Mouse (Mus musculus): ENCODE data around the gene Cep128. TPM values are rescaled to one million over a fixed set of nuclear protein-coding genes. Genes with fewer than 3 reads are reported as not detected.

Gene Cep128
- polyA plus RNA-seq, 1 experiment from 2014 or later = 8.9 TPM

DNA sequence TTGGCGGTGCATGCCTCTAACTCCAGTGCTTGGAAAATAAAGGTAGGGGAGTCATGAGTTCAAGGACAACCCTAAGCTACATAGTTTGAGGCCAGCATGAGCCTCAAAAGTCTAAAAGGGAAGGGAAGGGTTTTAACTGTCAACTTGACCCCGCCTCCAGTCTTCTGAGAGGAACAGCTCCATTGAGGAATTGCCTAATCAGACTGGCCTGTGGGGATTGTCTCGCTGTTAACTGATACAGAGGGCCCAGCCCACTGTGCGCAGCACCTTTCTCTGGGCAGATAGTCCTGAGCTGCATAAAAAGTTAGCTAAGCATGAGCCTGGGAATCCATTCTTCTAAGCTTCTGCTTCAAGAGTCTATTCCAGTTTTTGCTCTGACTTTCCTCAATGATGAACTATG lies 56.7 kb downstream of the Cep128 start:
- Histone ChIP-seq H3K27me3 (ENCODE audit: control insufficient read depth, insufficient read depth, low read depth, low read length) (no peaks in the 10 kb centered on the region), H3K4me1 (ENCODE audit: control insufficient read depth, low read depth, low read length) (peaks cover 6% of the 10 kb centered on the region), H3K27ac (ENCODE audit: low read length) (no peak overlapping the region), H3K4me2 (ENCODE audit: low read depth, low read length) (no peak overlapping the region), H3K9me3 (replicated peaks; ENCODE audit: control insufficient read depth, low read length) (no peaks in the 10 kb centered on the region), H3K36me3 (ENCODE audit: control insufficient read depth, insufficient read depth) (peaks cover 8% of the 10 kb centered on the region), H3K9ac (ENCODE audit: low read depth, low read length) (no peak overlapping the region), H3K4me3 (ENCODE audit: low read depth, low read length) (no peak overlapping the region)
- peak; percentile 81 for ATAC-seq (ENCODE audit: low read depth)
- WGBS (ENCODE audit: insufficient replicate concordance) = 38% methylated on average over 4 of the region's 4 CpGs

- Histone ChIP-seq H3K27me3 (ENCODE audit: control insufficient read depth, insufficient read depth, low read depth, low read length) (no peaks in the 10 kb centered on the region), H3K9ac (ENCODE audit: low read depth, low read length) (no peak overlapping the region), H3K4me2 (ENCODE audit: low read depth, low read length) (no peak overlapping the region), H3K36me3 (ENCODE audit: control insufficient read depth, insufficient read depth) (peaks cover 8% of the 10 kb centered on the region), H3K27ac (ENCODE audit: low read length) (no peak overlapping the region), H3K9me3 (replicated peaks; ENCODE audit: control insufficient read depth, low read length) (no peaks in the 10 kb centered on the region), H3K4me1 (ENCODE audit: control insufficient read depth, low read depth, low read length) (peaks cover 6% of the 10 kb centered on the region), H3K4me3 (ENCODE audit: low read depth, low read length) (no peak overlapping the region)
- WGBS (ENCODE audit: insufficient replicate concordance) = 36% methylated on average over 6 of the region's 6 CpGs
- peak; percentile 4; the same call in 1 of the 2 replicates for ATAC-seq (ENCODE audit: low read depth)
Observed at GRCm38 (mm10) chr12:91326104-91326503, 58.1 kb downstream of the Cep128 start.

DNA sequence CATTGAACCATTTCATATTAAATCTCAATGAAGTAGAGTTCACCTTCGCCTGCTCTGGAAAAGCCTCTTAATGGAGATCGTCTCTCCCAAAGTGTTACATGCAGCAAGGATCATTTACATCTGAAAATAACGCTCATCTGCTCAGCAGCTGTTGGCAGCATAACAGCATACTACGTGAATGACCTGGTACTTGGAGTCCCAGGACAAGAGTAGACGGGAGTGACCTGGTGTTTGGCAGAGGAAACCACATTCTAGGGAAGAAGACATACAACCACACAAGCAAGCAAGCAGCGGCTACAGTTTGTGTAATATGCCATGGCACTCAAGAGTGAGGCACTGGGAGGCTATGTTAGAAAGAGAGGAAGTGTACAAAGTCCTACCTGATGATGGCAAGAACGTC lies 69.2 kb downstream of the Cep128 start:
- H3K27ac ChIP-seq (ENCODE audit: low read length) = no peak overlapping the region
- H3K27me3 ChIP-seq (ENCODE audit: control insufficient read depth, insufficient read depth, low read depth, low read length) = no peaks in the 10 kb centered on the region
- H3K4me2 ChIP-seq (ENCODE audit: low read depth, low read length) = no peak overlapping the region
- H3K4me1 ChIP-seq (ENCODE audit: control insufficient read depth, low read depth, low read length) = no peaks in the 10 kb centered on the region
- H3K9ac ChIP-seq (ENCODE audit: low read depth, low read length) = no peak overlapping the region
- H3K36me3 ChIP-seq (ENCODE audit: control insufficient read depth, insufficient read depth) = no peaks in the 10 kb centered on the region
- H3K9me3 ChIP-seq (replicated peaks; ENCODE audit: control insufficient read depth, low read length) = no peaks in the 10 kb centered on the region
- 80% methylated on average over 7 of the region's 7 CpGs for WGBS (ENCODE audit: insufficient replicate concordance)
- no peak overlapping the region for H3K4me3 ChIP-seq (ENCODE audit: low read depth, low read length)
- no peak for ATAC-seq (ENCODE audit: low read depth)

DNA sequence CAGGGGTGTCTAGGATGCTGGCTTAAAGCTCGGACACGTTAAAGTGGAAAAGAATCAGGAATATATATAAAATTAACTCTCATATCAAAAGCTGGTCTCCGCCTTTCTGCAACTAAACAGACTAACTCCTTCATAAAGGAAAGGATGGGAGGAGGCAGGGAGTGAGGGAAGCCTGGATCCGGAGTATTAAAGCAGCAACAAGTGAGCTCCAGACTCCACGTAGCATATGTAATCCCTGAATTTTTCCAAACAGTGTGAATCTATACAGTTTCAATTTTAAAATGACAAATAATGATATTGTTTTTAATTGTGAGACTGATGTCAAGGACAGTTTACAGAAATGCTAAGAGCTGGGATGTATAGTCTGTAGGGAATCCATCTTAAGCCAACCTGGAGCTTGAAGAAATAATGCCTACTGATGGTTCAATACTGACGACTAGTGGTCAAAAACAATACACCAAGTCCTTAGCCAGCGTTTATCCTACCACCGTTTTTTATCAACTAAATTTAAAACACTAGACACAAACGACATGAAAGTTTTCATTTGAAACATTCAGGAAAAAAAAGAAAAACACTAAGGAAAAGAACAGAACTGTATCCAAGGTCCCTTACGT lies 70.1 kb downstream of the Cep128 start:
- no peak overlapping the region for H3K9ac ChIP-seq (ENCODE audit: low read depth, low read length)
- H3K27ac ChIP-seq (ENCODE audit: low read length) = no peak overlapping the region
- no peak for ATAC-seq (ENCODE audit: low read depth)
- no peaks in the 10 kb centered on the region for H3K27me3 ChIP-seq (ENCODE audit: control insufficient read depth, insufficient read depth, low read depth, low read length)
- no peaks in the 10 kb centered on the region for H3K9me3 ChIP-seq (replicated peaks; ENCODE audit: control insufficient read depth, low read length)
- no peak overlapping the region for H3K4me3 ChIP-seq (ENCODE audit: low read depth, low read length)
- H3K4me2 ChIP-seq (ENCODE audit: low read depth, low read length) = no peak overlapping the region
- no peaks in the 10 kb centered on the region for H3K4me1 ChIP-seq (ENCODE audit: control insufficient read depth, low read depth, low read length)
- WGBS (ENCODE audit: insufficient replicate concordance) = 59% methylated on average over 10 of the region's 10 CpGs
- no peaks in the 10 kb centered on the region for H3K36me3 ChIP-seq (ENCODE audit: control insufficient read depth, insufficient read depth)

GRCm38 (mm10) chr12:91312591-91312990 lies 71.6 kb downstream of the Cep128 start:
- WGBS (ENCODE audit: insufficient replicate concordance) = 71% methylated on average over 4 of the region's 4 CpGs
- Histone ChIP-seq H3K27me3 (ENCODE audit: control insufficient read depth, insufficient read depth, low read depth, low read length) (no peaks in the 10 kb centered on the region), H3K27ac (ENCODE audit: low read length) (no peak overlapping the region), H3K36me3 (ENCODE audit: control insufficient read depth, insufficient read depth) (no peaks in the 10 kb centered on the region), H3K4me2 (ENCODE audit: low read depth, low read length) (no peak overlapping the region), H3K9ac (ENCODE audit: low read depth, low read length) (no peak overlapping the region), H3K9me3 (replicated peaks; ENCODE audit: control insufficient read depth, low read length) (no peaks in the 10 kb centered on the region), H3K4me1 (ENCODE audit: control insufficient read depth, low read depth, low read length) (no peaks in the 10 kb centered on the region; the same call in 1 of the 2 replicates), H3K4me3 (ENCODE audit: low read depth, low read length) (no peak overlapping the region)
- ATAC-seq (ENCODE audit: low read depth) = peak; percentile 37; the same call in 1 of the 2 replicates

GRCm38 (mm10) chr12:91307733-91308132 lies 76.5 kb downstream of the Cep128 start:
- no peak for ATAC-seq (ENCODE audit: low read depth)

GRCm38 (mm10) chr12:91305769-91306168 lies 78.4 kb downstream of the Cep128 start:
- Histone ChIP-seq H3K4me1 (ENCODE audit: control insufficient read depth, low read depth, low read length) (no peaks in the 10 kb centered on the region; the same call in 1 of the 2 replicates), H3K9me3 (replicated peaks; ENCODE audit: control insufficient read depth, low read length) (no peaks in the 10 kb centered on the region), H3K9ac (ENCODE audit: low read depth, low read length) (no peak overlapping the region), H3K4me3 (ENCODE audit: low read depth, low read length) (no peak overlapping the region), H3K36me3 (ENCODE audit: control insufficient read depth, insufficient read depth) (no peaks in the 10 kb centered on the region), H3K27me3 (ENCODE audit: control insufficient read depth, insufficient read depth, low read depth, low read length) (no peaks in the 10 kb centered on the region), H3K4me2 (ENCODE audit: low read depth, low read length) (no peak overlapping the region), H3K27ac (ENCODE audit: low read length) (no peak overlapping the region)
- 82% methylated on average over 7 of the region's 7 CpGs for WGBS (ENCODE audit: insufficient replicate concordance)
- ATAC-seq (ENCODE audit: low read depth) = no peak

More at GRCm38 (mm10) chr12:91307733-91308132, 76.5 kb downstream of the Cep128 start:
- no peak overlapping the region for H3K9ac ChIP-seq (ENCODE audit: low read depth, low read length)
- 73% methylated on average over 3 of the region's 3 CpGs for WGBS (ENCODE audit: insufficient replicate concordance)
- H3K4me1 ChIP-seq (ENCODE audit: control insufficient read depth, low read depth, low read length) = no peaks in the 10 kb centered on the region; the same call in 1 of the 2 replicates
- H3K4me2 ChIP-seq (ENCODE audit: low read depth, low read length) = no peak overlapping the region
- no peaks in the 10 kb centered on the region for H3K36me3 ChIP-seq (ENCODE audit: control insufficient read depth, insufficient read depth)
- no peak overlapping the region for H3K4me3 ChIP-seq (ENCODE audit: low read depth, low read length)
- no peaks in the 10 kb centered on the region for H3K27me3 ChIP-seq (ENCODE audit: control insufficient read depth, insufficient read depth, low read depth, low read length)
- no peak overlapping the region for H3K27ac ChIP-seq (ENCODE audit: low read length)
- no peaks in the 10 kb centered on the region for H3K9me3 ChIP-seq (replicated peaks; ENCODE audit: control insufficient read depth, low read length)

GRCm38 (mm10) chr12:91305038-91305437 lies 79.2 kb downstream of the Cep128 start:
- Histone ChIP-seq H3K4me3 (ENCODE audit: low read depth, low read length) (no peak overlapping the region), H3K9me3 (replicated peaks; ENCODE audit: control insufficient read depth, low read length) (no peaks in the 10 kb centered on the region), H3K27me3 (ENCODE audit: control insufficient read depth, insufficient read depth, low read depth, low read length) (no peaks in the 10 kb centered on the region), H3K9ac (ENCODE audit: low read depth, low read length) (no peak overlapping the region), H3K4me1 (ENCODE audit: control insufficient read depth, low read depth, low read length) (no peaks in the 10 kb centered on the region; the same call in 1 of the 2 replicates), H3K4me2 (ENCODE audit: low read depth, low read length) (no peak overlapping the region), H3K27ac (ENCODE audit: low read length) (no peak overlapping the region), H3K36me3 (ENCODE audit: control insufficient read depth, insufficient read depth) (no peaks in the 10 kb centered on the region)
- no peak for ATAC-seq (ENCODE audit: low read depth)
- WGBS (ENCODE audit: insufficient replicate concordance) = 75% methylated on average over 5 of the region's 5 CpGs

DNA sequence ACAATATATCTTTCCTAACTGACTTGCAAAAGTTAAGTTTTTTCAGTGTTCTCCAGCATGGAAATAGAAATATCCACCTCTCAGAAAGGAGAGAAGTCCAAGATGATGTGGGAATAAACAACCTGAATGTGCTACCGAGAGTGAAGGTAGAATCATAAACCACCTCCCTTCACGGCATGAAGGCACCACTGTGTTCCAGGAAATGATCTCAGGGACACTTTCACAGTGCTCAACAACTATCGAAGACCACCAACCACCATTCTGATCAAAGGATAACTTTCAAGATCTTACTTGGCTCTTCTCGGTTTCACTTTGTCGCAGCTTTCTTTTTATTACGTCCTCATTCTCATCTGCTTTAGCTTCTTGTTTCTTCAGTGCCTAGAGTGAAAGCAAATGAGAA lies 85.5 kb downstream of the Cep128 start:
- 89% methylated on average over 6 of the region's 6 CpGs for WGBS (ENCODE audit: insufficient replicate concordance)
- Histone ChIP-seq H3K9ac (ENCODE audit: low read depth, low read length) (no peak overlapping the region), H3K27ac (ENCODE audit: low read length) (no peak overlapping the region), H3K4me1 (ENCODE audit: control insufficient read depth, low read depth, low read length) (peaks cover 11% of the 10 kb centered on the region), H3K36me3 (ENCODE audit: control insufficient read depth, insufficient read depth) (peaks cover 9% of the 10 kb centered on the region), H3K4me2 (ENCODE audit: low read depth, low read length) (no peak overlapping the region), H3K27me3 (ENCODE audit: control insufficient read depth, insufficient read depth, low read depth, low read length) (no peaks in the 10 kb centered on the region), H3K9me3 (replicated peaks; ENCODE audit: control insufficient read depth, low read length) (no peaks in the 10 kb centered on the region), H3K4me3 (ENCODE audit: low read depth, low read length) (no peak overlapping the region)
- no peak for ATAC-seq (ENCODE audit: low read depth)
